Mouse (Mus musculus) liver, embryonic 13.5 days (tissue): ENCODE measurements at regions not wholly inside any gene's neighbourhood (a gene's known extent, or its start where the extent isn't known, plus 50 kb on each side); places are given as distances from the start of the nearest gene placed in this dataset.
A peak's percentile ranks its signal among the peaks of the same experiment; 100 is the strongest.

Source experiments
- ATAC-seq: fragments of 200-750 bp; cut with Nextera tagmentation; 2 replicates; pipeline ENCODE4 v1.8.0; 2017; ENCODE audit warnings: low read depth, mild to moderate bottlenecking, moderate number of reproducible peaks, moderate library complexity
- DNase-seq: peaks from one replicate; pipeline ENCODE4 v3.0.0; 2022
- H3K27ac ChIP-seq: fragments of 300-500 bp; sonication (generic); 2 replicates; pipeline ENCODE4 v1.5.1; 2015; ENCODE audit warnings: moderate library complexity, mild to moderate bottlenecking, inconsistent platforms
- H3K27me3 ChIP-seq: fragments of 300-500 bp; sonication (generic); 2 replicates; pipeline ENCODE4 v1.6.1; 2015; ENCODE audit warnings: mild to moderate bottlenecking, inconsistent platforms
- H3K36me3 ChIP-seq: fragments of 300-500 bp; sonication (generic); 2 replicates; pipeline ENCODE4 v1.6.1; 2015; ENCODE audit warnings: mild to moderate bottlenecking, inconsistent platforms
- H3K4me1 ChIP-seq: fragments of 300-500 bp; sonication (generic); replicated peaks from 2 replicates; pipeline ENCODE4 v1.6.1; 2015; ENCODE audit warnings: inconsistent platforms
- H3K4me2 ChIP-seq: fragments of 300-500 bp; sonication (generic); 2 replicates; pipeline ENCODE4 v1.6.1; 2015; ENCODE audit warnings: inconsistent platforms, mild to moderate bottlenecking, moderate library complexity
- H3K4me3 ChIP-seq: fragments of 300-500 bp; sonication (generic); replicated peaks from 2 replicates; pipeline ENCODE4 v1.5.1; 2015; ENCODE audit warnings: mild to moderate bottlenecking, inconsistent platforms
- H3K9ac ChIP-seq: fragments of 300-500 bp; sonication (generic); 2 replicates; pipeline ENCODE4 v1.6.1; 2015; ENCODE audit warnings: mild to moderate bottlenecking, inconsistent platforms
- H3K9me3 ChIP-seq: fragments of 300-500 bp; sonication (generic); replicated peaks from 2 replicates; pipeline ENCODE4 v1.6.1; 2016; ENCODE audit warnings: inconsistent platforms
- WGBS: fragments of 180-500 bp; shearing (Covaris S2); methylation state at CpG from one replicate; pipeline ENCODE4 v1.1.7; 2015; ENCODE audit not compliant: insufficient replicate concordance; 5-methylcytosine and 5-hydroxymethylcytosine counted together

GRCm38 (mm10) chr11:20463173-20463681 lies 79.8 kb upstream of the Sertad2 start:
- H3K4me1 ChIP-seq: peaks cover 26% of the 10 kb centered on the region
- 27% methylated on average over 10 of the region's 10 CpGs for WGBS
- no peaks in the 10 kb centered on the region for H3K27me3 ChIP-seq
- ATAC-seq (peak; percentile 47), DNase-seq (no peak)
- H3K4me2 ChIP-seq: no peak overlapping the region
- no peaks in the 10 kb centered on the region for H3K9me3 ChIP-seq
- H3K9ac ChIP-seq: no peak overlapping the region
- peak overlapping the region; percentile 59 for H3K27ac ChIP-seq
- H3K36me3 ChIP-seq: no peaks in the 10 kb centered on the region
- no peak overlapping the region for H3K4me3 ChIP-seq

- no peak overlapping the region for H3K4me2 ChIP-seq
- no peak for DNase-seq
- H3K27ac ChIP-seq: no peak overlapping the region
- WGBS: 46% methylated on average over 8 of the region's 8 CpGs
- no peaks in the 10 kb centered on the region for H3K9me3 ChIP-seq
- no peaks in the 10 kb centered on the region for H3K27me3 ChIP-seq
- no peaks in the 10 kb centered on the region for H3K36me3 ChIP-seq
- no peak for ATAC-seq
- H3K4me3 ChIP-seq: no peak overlapping the region
- H3K9ac ChIP-seq: no peak overlapping the region
- peaks cover 32% of the 10 kb centered on the region for H3K4me1 ChIP-seq
These were observed 78.5 kb upstream of the Sertad2 start for GRCm38 (mm10) chr11:20464564-20464963.

DNA sequence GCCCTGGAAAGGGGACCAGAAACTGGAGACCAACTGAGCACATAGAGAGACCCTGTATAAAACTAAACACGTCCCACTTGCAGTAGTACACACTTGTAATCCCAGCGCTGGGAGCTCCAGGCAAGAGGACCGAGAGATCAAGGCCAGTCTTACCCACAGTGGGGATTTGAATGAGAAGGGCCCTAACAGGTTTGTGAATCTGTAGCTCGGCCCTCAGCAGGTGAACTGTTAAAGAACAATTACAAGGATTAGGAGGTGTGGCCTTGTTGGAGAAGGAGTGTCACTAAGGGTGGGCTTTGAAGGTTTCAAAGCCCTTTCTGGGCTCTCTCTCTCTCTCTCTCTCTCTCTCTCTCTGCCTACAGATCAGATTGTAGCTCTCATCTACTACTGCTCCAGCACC lies 76.5 kb upstream of the Sertad2 start:
- DNase-seq (no peak), ATAC-seq (no peak)
- H3K27ac ChIP-seq: no peak overlapping the region
- H3K4me3 ChIP-seq: no peak overlapping the region
- 60% methylated on average over 4 of the region's 4 CpGs for WGBS
- no peak overlapping the region for H3K4me2 ChIP-seq
- no peak overlapping the region for H3K9ac ChIP-seq
- no peaks in the 10 kb centered on the region for H3K9me3 ChIP-seq
- H3K36me3 ChIP-seq: no peaks in the 10 kb centered on the region
- H3K4me1 ChIP-seq: peaks cover 33% of the 10 kb centered on the region
- H3K27me3 ChIP-seq: no peaks in the 10 kb centered on the region

GRCm38 (mm10) chr11:20468319-20469018 lies 74.6 kb upstream of the Sertad2 start:
- H3K27ac ChIP-seq: no peak overlapping the region; the same call in 1 of the 2 replicates
- DNase-seq (no peak), ATAC-seq (no peak)
- no peak overlapping the region for H3K9ac ChIP-seq
- H3K4me2 ChIP-seq: no peak overlapping the region
- H3K9me3 ChIP-seq: no peaks in the 10 kb centered on the region
- peaks cover 18% of the 10 kb centered on the region for H3K4me1 ChIP-seq
- 42% methylated on average over 12 of the region's 12 CpGs for WGBS
- no peak overlapping the region for H3K4me3 ChIP-seq
- no peaks in the 10 kb centered on the region for H3K27me3 ChIP-seq
- H3K36me3 ChIP-seq: no peaks in the 10 kb centered on the region

DNA sequence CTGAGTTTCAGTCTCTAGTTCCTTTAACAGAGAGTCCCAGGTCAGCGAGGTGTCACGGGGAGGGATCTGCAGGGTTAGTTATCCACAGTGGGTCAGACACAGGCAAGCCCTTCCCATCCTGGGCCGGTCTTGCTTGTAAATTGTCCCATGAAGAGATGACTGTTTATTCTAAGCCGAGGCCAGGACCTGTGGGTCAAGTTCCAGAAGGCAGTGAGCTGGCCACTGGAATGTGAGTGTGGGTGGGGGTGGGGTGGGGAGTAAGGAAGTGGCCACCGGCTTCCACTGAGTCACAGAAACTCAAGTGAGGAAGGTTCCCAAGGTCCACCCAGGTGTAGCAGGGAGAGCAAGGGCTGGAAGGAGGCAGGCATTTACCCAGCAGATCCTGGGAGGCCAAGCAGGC lies 73.7 kb upstream of the Sertad2 start:
- no peaks in the 10 kb centered on the region for H3K27me3 ChIP-seq
- 0 out of 2 replicates have a peak overlapping the region, but pooled peaks have one; percentile 23 for H3K4me2 ChIP-seq
- no peak overlapping the region for H3K4me3 ChIP-seq
- DNase-seq (no peak), ATAC-seq (peak; percentile 59)
- no peaks in the 10 kb centered on the region for H3K9me3 ChIP-seq
- H3K9ac ChIP-seq: no peak overlapping the region
- peak overlapping the region; percentile 59; the same call in 1 of the 2 replicates for H3K27ac ChIP-seq
- no peaks in the 10 kb centered on the region for H3K36me3 ChIP-seq
- 33% methylated on average over 5 of the region's 5 CpGs for WGBS
- H3K4me1 ChIP-seq: peaks cover 11% of the 10 kb centered on the region

GRCm38 (mm10) chr11:20470396-20470795 lies 72.7 kb upstream of the Sertad2 start:
- ATAC-seq: no peak
- 69% methylated on average over 6 of the region's 6 CpGs for WGBS

GRCm38 (mm10) chr11:20472336-20472735 lies 70.7 kb upstream of the Sertad2 start:
- H3K9me3 ChIP-seq: no peaks in the 10 kb centered on the region
- H3K27ac ChIP-seq: no peak overlapping the region
- H3K9ac ChIP-seq: no peak overlapping the region
- H3K27me3 ChIP-seq: no peaks in the 10 kb centered on the region
- DNase-seq: no peak
- H3K4me3 ChIP-seq: no peak overlapping the region
- no peak overlapping the region for H3K4me2 ChIP-seq
- 54% methylated on average over 1 of the region's 1 CpGs for WGBS
- peaks cover 15% of the 10 kb centered on the region for H3K4me1 ChIP-seq
- no peaks in the 10 kb centered on the region for H3K36me3 ChIP-seq
- ATAC-seq: no peak

More at GRCm38 (mm10) chr11:20470396-20470795, 72.7 kb upstream of the Sertad2 start:
- no peak overlapping the region for H3K4me3 ChIP-seq
- no peak overlapping the region for H3K9ac ChIP-seq
- H3K4me2 ChIP-seq: no peak overlapping the region
- no peaks in the 10 kb centered on the region for H3K27me3 ChIP-seq
- H3K9me3 ChIP-seq: no peaks in the 10 kb centered on the region
- no peak for DNase-seq
- no peak overlapping the region for H3K27ac ChIP-seq
- H3K4me1 ChIP-seq: peaks cover 11% of the 10 kb centered on the region
- H3K36me3 ChIP-seq: no peaks in the 10 kb centered on the region

DNA sequence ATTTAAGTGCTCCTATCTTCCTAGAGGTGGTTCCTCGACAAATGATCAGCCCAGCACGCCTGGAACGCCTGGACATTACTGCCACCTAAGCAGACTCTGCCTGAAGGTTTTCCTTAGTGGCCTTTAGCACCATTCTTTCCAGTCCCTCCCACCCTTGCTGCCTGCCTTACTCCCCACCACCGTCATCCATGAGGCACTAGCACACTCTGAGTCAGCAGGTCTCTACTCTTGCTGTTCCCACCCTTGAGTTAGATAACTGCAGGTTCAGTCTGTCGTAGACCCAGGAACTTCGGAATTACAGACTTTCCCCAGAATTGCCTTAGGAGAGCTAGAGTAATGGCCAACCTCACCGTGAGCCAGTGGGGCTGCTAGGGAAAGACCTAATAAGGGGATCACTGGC lies 67.4 kb upstream of the Sertad2 start:
- H3K4me2 ChIP-seq: no peak overlapping the region
- no peak overlapping the region for H3K4me3 ChIP-seq
- no peaks in the 10 kb centered on the region for H3K27me3 ChIP-seq
- no peak overlapping the region for H3K9ac ChIP-seq
- peaks cover 13% of the 10 kb centered on the region for H3K4me1 ChIP-seq
- DNase-seq: no peak
- ATAC-seq: no peak
- no peak overlapping the region for H3K27ac ChIP-seq
- H3K36me3 ChIP-seq: no peaks in the 10 kb centered on the region
- no peaks in the 10 kb centered on the region for H3K9me3 ChIP-seq
- WGBS: 63% methylated on average over 7 of the region's 7 CpGs

DNA sequence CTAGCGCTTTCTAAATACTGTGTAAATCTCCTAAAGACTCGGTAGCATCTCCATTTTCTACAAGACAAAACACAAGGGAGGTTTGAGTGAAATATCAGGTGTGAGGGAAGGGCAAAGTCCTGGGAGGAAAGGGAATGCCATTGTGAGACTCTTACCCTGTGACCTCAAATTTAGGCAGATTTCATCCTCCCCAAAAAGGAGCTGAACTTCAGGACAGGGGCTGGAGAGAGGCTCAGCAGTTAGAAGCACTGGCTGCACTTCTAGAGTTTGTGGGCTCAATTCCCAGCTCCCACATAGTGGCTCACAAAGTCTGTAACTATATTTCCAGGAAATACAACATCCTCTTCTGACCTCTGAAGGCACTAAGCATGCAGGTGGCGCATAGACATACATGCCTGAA lies 66.6 kb upstream of the Sertad2 start:
- H3K36me3 ChIP-seq: no peaks in the 10 kb centered on the region
- no peak overlapping the region for H3K9ac ChIP-seq
- H3K4me1 ChIP-seq: peaks cover 10% of the 10 kb centered on the region
- 80% methylated on average over 3 of the region's 3 CpGs for WGBS
- DNase-seq (no peak), ATAC-seq (no peak)
- no peak overlapping the region for H3K27ac ChIP-seq
- no peaks in the 10 kb centered on the region for H3K27me3 ChIP-seq
- no peaks in the 10 kb centered on the region for H3K9me3 ChIP-seq
- no peak overlapping the region for H3K4me2 ChIP-seq
- H3K4me3 ChIP-seq: no peak overlapping the region

- 28% methylated on average over 19 of the region's 19 CpGs for WGBS
- Histone ChIP-seq H3K4me2 (peak overlapping the region; percentile 30), H3K9me3 (no peaks in the 10 kb centered on the region), H3K4me3 (no peak overlapping the region; the same call in 1 of the 2 replicates), H3K9ac (peak overlapping the region; percentile 20; the same call in 1 of the 2 replicates), H3K27me3 (no peaks in the 10 kb centered on the region), H3K4me1 (peaks cover 10% of the 10 kb centered on the region), H3K27ac (peak overlapping the region; percentile 43), H3K36me3 (no peaks in the 10 kb centered on the region)
- DNase-seq (peak; percentile 33), ATAC-seq (peak; percentile 91)
These were observed 65.6 kb upstream of the Sertad2 start for GRCm38 (mm10) chr11:20477183-20478037.

GRCm38 (mm10) chr11:20480632-20481031 lies 62.4 kb upstream of the Sertad2 start:
- Histone ChIP-seq H3K4me3 (no peak overlapping the region), H3K9me3 (no peaks in the 10 kb centered on the region), H3K27me3 (no peaks in the 10 kb centered on the region), H3K36me3 (no peaks in the 10 kb centered on the region), H3K9ac (no peak overlapping the region), H3K27ac (no peak overlapping the region), H3K4me2 (no peak overlapping the region), H3K4me1 (peaks cover 10% of the 10 kb centered on the region)
- DNase-seq (no peak), ATAC-seq (no peak)
- WGBS: 67% methylated on average over 3 of the region's 3 CpGs
